Mouse (Mus musculus) stomach, postnatal 0 days (tissue): ENCODE results near the gene Iqcd.
A peak's percentile ranks its signal among the peaks of the same experiment; 100 is the strongest.

Experiments used
- CTCF ChIP-seq: IDR thresholded peaks from 2 replicates; pipeline ENCODE4 v1.5.1; 2016; ENCODE audit warnings: antibody characterized with exemption, low read depth, mild to moderate bottlenecking, moderate library complexity
- EP300 ChIP-seq: optimal IDR thresholded peaks from 2 replicates; pipeline ENCODE3; 2016; ENCODE audit warnings: antibody characterized with exemption

- TF ChIP-seq CTCF, result peak; percentile 92
- no peak for TF ChIP-seq EP300
These were observed 16.0 kb downstream of the Iqcd start for GRCm38 (mm10) chr5:120604839-120605238.
